Comparison of ENCODE assay signal across 9 mouse cellular contexts in genomic region chr12:57546415-57547201, GRCm38 (mm10). TPM values are rescaled to one million over a fixed set of nuclear protein-coding genes. Genes with fewer than 3 reads are reported as not detected.
DNase-seq lines count a peak whose midpoint lies in the region; ATAC-seq and TF ChIP-seq lines count a peak whose summit lies in the region.
"Had no signal": no experiment of that assay in that cellular context is flagged by ENCODE, and none has a peak within 500 bp of the region (broad histone marks: within the 10 kb centered on the region; RNA-seq: fewer than 3 reads in every experiment).

Gene Foxa1, minus strand, starts transcription at chr12:57546916.

- no peaks in the 10 kb centered on the region for H3K36me3 ChIP-seq in erythroblast, embryonic 14.5 days (ENCODE audit: control insufficient read depth)
- no peaks in the 10 kb centered on the region for H3K36me3 ChIP-seq in hindbrain, embryonic 15.5 days
- no peaks in the 10 kb centered on the region for H3K36me3 ChIP-seq in lung, embryonic 15.5 days
- no peaks in the 10 kb centered on the region for H3K36me3 ChIP-seq in small intestine, adult 2 months (ENCODE audit: control insufficient read depth, insufficient read depth, low read length)

- no peak within 1 kb of the TSS for H3K27ac ChIP-seq in brown adipose tissue, adult 24 weeks (replicated peaks; ENCODE audit: low read depth, low read length)
- H3K27ac ChIP-seq in hindbrain, embryonic 15.5 days (replicated peaks), result no peak within 1 kb of the TSS
- H3K27ac ChIP-seq in lung, embryonic 15.5 days, result peak within 1 kb of the TSS; percentile 95
- peak within 1 kb of the TSS; percentile 91 for H3K27ac ChIP-seq in small intestine, adult 2 months (ENCODE audit: insufficient read depth, low read depth, low read length)

- H3K9ac ChIP-seq in hindbrain, embryonic 15.5 days, result no peak within 1 kb of the TSS
- H3K9ac ChIP-seq in lung, embryonic 15.5 days, result peak within 1 kb of the TSS; percentile 65

- ATAC-seq in erythroblast, adult 5-6 weeks (replicated peaks; ENCODE audit: low FRiP score, poor library complexity, severe bottlenecking), result no peak
- ATAC-seq in hindbrain, embryonic 15.5 days (ENCODE audit: low FRiP score, low read depth), result no peak
- peak; percentile 46; the same call in 1 of the 2 replicates for ATAC-seq in lung, embryonic 15.5 days (ENCODE audit: borderline replicate concordance, extremely low read depth, low FRiP score, low TSS enrichment)

- H3K4me2 ChIP-seq in hindbrain, embryonic 15.5 days, result peak within 1 kb of the TSS; percentile 72
- H3K4me2 ChIP-seq in lung, embryonic 15.5 days, result peak within 1 kb of the TSS; percentile 90

- intact Hi-C loops in gastrocnemius, postnatal 14 days (cut with DNase I; ENCODE audit: low total_unique reads), result loop anchor here (5.0 kb wide), 1 partner anchor 264 kb away; no protein-coding TSS in a partner anchor

- H3K4me1 ChIP-seq in erythroblast, embryonic 14.5 days (ENCODE audit: control insufficient read depth), result no peaks in the 10 kb centered on the region; the same call in 1 of the 2 replicates
- no peaks in the 10 kb centered on the region; the same call in 1 of the 2 replicates for H3K4me1 ChIP-seq in brown adipose tissue, adult 24 weeks (ENCODE audit: control insufficient read depth, insufficient read depth, insufficient read length, low read length)
- peaks cover 18% of the 10 kb centered on the region for H3K4me1 ChIP-seq in hindbrain, embryonic 15.5 days (replicated peaks)
- peaks cover 12% of the 10 kb centered on the region for H3K4me1 ChIP-seq in lung, embryonic 15.5 days
- no peaks in the 10 kb centered on the region; the same call in 1 of the 2 replicates for H3K4me1 ChIP-seq in small intestine, adult 2 months (ENCODE audit: control insufficient read depth, insufficient read depth, insufficient read length, low read length)

- TF ChIP-seq POLR2A in small intestine, adult 2 months (IDR thresholded peaks at IDR 0.05; ENCODE audit: low read depth, low read length), result peak; percentile 60; the same call in 1 of the 2 replicates

- peaks cover 2% of the 10 kb centered on the region; the same call in 1 of the 2 replicates for H3K9me3 ChIP-seq in erythroblast, embryonic 14.5 days (ENCODE audit: control insufficient read depth, low read length)
- no peaks in the 10 kb centered on the region for H3K9me3 ChIP-seq in hindbrain, embryonic 15.5 days
- H3K9me3 ChIP-seq in lung, embryonic 15.5 days, result no peaks in the 10 kb centered on the region

- H3K27me3 ChIP-seq in erythroblast, embryonic 14.5 days (ENCODE audit: control insufficient read depth), result peaks cover 100% of the 10 kb centered on the region
- H3K27me3 ChIP-seq in hindbrain, embryonic 15.5 days, result peaks cover 96% of the 10 kb centered on the region
- H3K27me3 ChIP-seq in lung, embryonic 15.5 days, result peaks cover 96% of the 10 kb centered on the region
- peaks cover 10% of the 10 kb centered on the region; the same call in 1 of the 2 replicates for H3K27me3 ChIP-seq in small intestine, adult 2 months (ENCODE audit: control insufficient read depth, insufficient read depth, low read length)

- under 1% methylated on average over 32 of the region's 32 CpGs for WGBS in hindbrain, embryonic 15.5 days
- 0% methylated on average over 32 of the region's 32 CpGs for WGBS in lung, embryonic 15.5 days
- WGBS in small intestine, adult 2 months, result 1% methylated on average over 32 of the region's 32 CpGs

- no peak for DNase-seq in gastrocnemius, postnatal 14 days
- no peak for DNase-seq in gastrocnemius, postnatal 4 days (ENCODE audit: low spot score in 2 of 2)

- no peak for TF ChIP-seq CTCF in small intestine, adult 2 months (IDR thresholded peaks at IDR 0.05; ENCODE audit: extremely low read depth, insufficient read length, insufficient replicate concordance, low read depth, low read length)

- peak within 1 kb of the TSS; percentile 28 for H3K4me3 ChIP-seq in erythroblast, embryonic 14.5 days (replicated peaks)
- peak within 1 kb of the TSS; percentile 24; the same call in 1 of the 2 replicates for H3K4me3 ChIP-seq in brown adipose tissue, adult 24 weeks (ENCODE audit: insufficient read depth, low read depth, low read length)
- peak within 1 kb of the TSS; percentile 35 for H3K4me3 ChIP-seq in hindbrain, embryonic 15.5 days
- peak within 1 kb of the TSS; percentile 58 for H3K4me3 ChIP-seq in lung, embryonic 15.5 days
- H3K4me3 ChIP-seq in small intestine, adult 2 months (ENCODE audit: low read depth, low read length), result peak within 1 kb of the TSS; percentile 64

RNA-seq across cellular contexts. Expression of gene Foxa1, which starts in this region (rescaled TPM):
- not detected in 2 replicates for polyA plus RNA-seq in erythroblast, embryonic 14.5 days (2012)
- total RNA-seq in erythroblast, adult 5-6 weeks (2015; ENCODE audit: low replicate concordance), result not detected in 2 replicates
- total RNA-seq in erythroblast, adult 5-6 weeks (2017; ENCODE audit: low replicate concordance), result not detected in 2 replicates
- polyA plus RNA-seq in brown adipose tissue, adult 24 weeks (2012; ENCODE audit: insufficient read depth, insufficient read length, missing spikeins), result not detected in 2 replicates
- polyA plus RNA-seq in hindbrain, embryonic 15.5 days (2015; fragmentation: Nextera tagmentation; extraction: Ambion mirVana), result 0.89 and 1.2 TPM in 2 replicates
- polyA plus RNA-seq in lung, embryonic 15.5 days (2015; fragmentation: Nextera tagmentation; extraction: Ambion mirVana), result 14.8 and 18.0 TPM in 2 replicates
- polyA plus RNA-seq in small intestine, adult 2 months (2012; rRNA removed), result 17.0 and 17.7 TPM in 2 replicates
- not detected for total RNA-seq in gastrocnemius, postnatal 14 days (2021)
- not detected for total RNA-seq in gastrocnemius, postnatal 4 days (2021)
- polyA plus RNA-seq: C2C12 had no signal

Comparison
In these comparisons a context has a peak if more than half of its experiments do, and no peak if none do; other contexts are left out.
1. H3K27ac ChIP-seq: peak in lung, embryonic 15.5 days (single experiment) and small intestine, adult 2 months (single experiment); none in brown adipose tissue, adult 24 weeks (single experiment) and hindbrain, embryonic 15.5 days (single experiment).
2. Peak in every context shown above with its lines, with median percentiles within 50 percentile points of each other: H3K4me3 ChIP-seq.